Mouse (Mus musculus): ENCODE data around the gene Best1. TPM values are rescaled to one million over a fixed set of nuclear protein-coding genes. Genes with fewer than 3 reads are reported as not detected.
A peak's percentile ranks its signal among the peaks of the same experiment; 100 is the strongest.

Gene Best1
- polyA plus RNA-seq, 1 experiment from 2014 or later: 1.4 TPM

GRCm38 (mm10) chr19:9938824-9939303 lies 62.6 kb downstream of the Best1 start:
- 61% methylated on average over 13 of the region's 13 CpGs for WGBS
- ATAC-seq (ENCODE audit: insufficient read depth) (no peak), DNase-seq (no peak)
- H3K4me2 ChIP-seq: peak overlapping the region; percentile 15; the same call in 1 of the 2 replicates
- no peak overlapping the region for H3K27ac ChIP-seq (ENCODE audit: low read depth)
- peaks cover 8% of the 10 kb centered on the region for H3K4me1 ChIP-seq (ENCODE audit: insufficient read depth)
- no peaks in the 10 kb centered on the region for H3K36me3 ChIP-seq (ENCODE audit: insufficient read depth)
- no peaks in the 10 kb centered on the region for H3K9me3 ChIP-seq (ENCODE audit: low read depth, low read length)
- TF ChIP-seq CTCF (IDR thresholded peaks at IDR 0.05; ENCODE audit: low read depth): no peak
- H3K9ac ChIP-seq: no peak overlapping the region
- no peak overlapping the region for H3K4me3 ChIP-seq (ENCODE audit: low read depth, low read length)
- no peaks in the 10 kb centered on the region for H3K27me3 ChIP-seq (ENCODE audit: insufficient read depth, low read length)

- TF ChIP-seq CTCF (IDR thresholded peaks at IDR 0.05; ENCODE audit: low read depth): no peak
- H3K9ac ChIP-seq: no peak overlapping the region
- H3K4me3 ChIP-seq (ENCODE audit: low read depth, low read length): no peak overlapping the region
- DNase-seq (no peak), ATAC-seq (ENCODE audit: insufficient read depth) (no peak)
- no peaks in the 10 kb centered on the region for H3K9me3 ChIP-seq (ENCODE audit: low read depth, low read length)
- no peak overlapping the region for H3K4me2 ChIP-seq
- H3K36me3 ChIP-seq (ENCODE audit: insufficient read depth): no peaks in the 10 kb centered on the region
- H3K27me3 ChIP-seq (ENCODE audit: insufficient read depth, low read length): no peaks in the 10 kb centered on the region
- WGBS: 61% methylated on average over 6 of the region's 6 CpGs
- no peak overlapping the region for H3K27ac ChIP-seq (ENCODE audit: low read depth)
- peaks cover 8% of the 10 kb centered on the region for H3K4me1 ChIP-seq (ENCODE audit: insufficient read depth)
These were observed 63.1 kb downstream of the Best1 start for GRCm38 (mm10) chr19:9938156-9938823.

GRCm38 (mm10) chr19:9937428-9937827 lies 64.0 kb downstream of the Best1 start:
- no peaks in the 10 kb centered on the region for H3K27me3 ChIP-seq (ENCODE audit: insufficient read depth, low read length)
- DNase-seq (no peak), ATAC-seq (ENCODE audit: insufficient read depth) (no peak)
- peaks cover 6% of the 10 kb centered on the region for H3K4me1 ChIP-seq (ENCODE audit: insufficient read depth)
- H3K9ac ChIP-seq: no peak overlapping the region
- H3K4me2 ChIP-seq: no peak overlapping the region
- H3K9me3 ChIP-seq (ENCODE audit: low read depth, low read length): no peaks in the 10 kb centered on the region
- no peaks in the 10 kb centered on the region for H3K36me3 ChIP-seq (ENCODE audit: insufficient read depth)
- H3K27ac ChIP-seq (ENCODE audit: low read depth): no peak overlapping the region
- no peak overlapping the region for H3K4me3 ChIP-seq (ENCODE audit: low read depth, low read length)
- TF ChIP-seq CTCF (IDR thresholded peaks at IDR 0.05; ENCODE audit: low read depth): no peak
- WGBS: 52% methylated on average over 5 of the region's 5 CpGs

GRCm38 (mm10) chr19:9936579-9936978 lies 64.9 kb downstream of the Best1 start:
- WGBS: 59% methylated on average over 5 of the region's 5 CpGs
- Histone ChIP-seq H3K9me3 (ENCODE audit: low read depth, low read length) (no peaks in the 10 kb centered on the region), H3K27ac (ENCODE audit: low read depth) (no peak overlapping the region), H3K4me2 (no peak overlapping the region), H3K9ac (no peak overlapping the region), H3K4me3 (ENCODE audit: low read depth, low read length) (no peak overlapping the region), H3K27me3 (ENCODE audit: insufficient read depth, low read length) (no peaks in the 10 kb centered on the region), H3K36me3 (ENCODE audit: insufficient read depth) (no peaks in the 10 kb centered on the region), H3K4me1 (ENCODE audit: insufficient read depth) (peaks cover 3% of the 10 kb centered on the region; the same call in 1 of the 2 replicates)
- ATAC-seq (ENCODE audit: insufficient read depth): no peak
- TF ChIP-seq CTCF (IDR thresholded peaks at IDR 0.05; ENCODE audit: low read depth): no peak
- no peak for DNase-seq

Other genes starting within 250 kb of the Best1 start
- gene Scgb2a2, start 154.1 kb downstream of the Best1 start, polyA plus RNA-seq (2014; fragmentation: Nextera tagmentation; extraction: Ambion mirVana): not detected in 2 replicates
- 120 and 137 TPM in 2 replicates for gene Incenp, start 102.1 kb downstream of the Best1 start, polyA plus RNA-seq (2014; fragmentation: Nextera tagmentation; extraction: Ambion mirVana)
- gene Fth1, start 21.0 kb downstream of the Best1 start, polyA plus RNA-seq (2014; fragmentation: Nextera tagmentation; extraction: Ambion mirVana): 1,651 and 1,692 TPM in 2 replicates
- gene Rab3il1, start within 50 bp of the Best1 start, polyA plus RNA-seq (2014; fragmentation: Nextera tagmentation; extraction: Ambion mirVana): 30.9 and 34.0 TPM in 2 replicates
- 31.1 and 38.8 TPM in 2 replicates for gene Fads3, start 39.9 kb upstream of the Best1 start, polyA plus RNA-seq (2014; fragmentation: Nextera tagmentation; extraction: Ambion mirVana)
- gene Fads2, start 100.1 kb upstream of the Best1 start, polyA plus RNA-seq (2014; fragmentation: Nextera tagmentation; extraction: Ambion mirVana): 38.3 and 40.5 TPM in 2 replicates
- gene Fads1, start 181.3 kb upstream of the Best1 start, polyA plus RNA-seq (2014; fragmentation: Nextera tagmentation; extraction: Ambion mirVana): 112 and 117 TPM in 2 replicates
- 449 and 486 TPM in 2 replicates for gene Tmem258, start 202.4 kb upstream of the Best1 start, polyA plus RNA-seq (2014; fragmentation: Nextera tagmentation; extraction: Ambion mirVana)
- 113 and 114 TPM in 2 replicates for gene Fen1, start 202.5 kb upstream of the Best1 start, polyA plus RNA-seq (2014; fragmentation: Nextera tagmentation; extraction: Ambion mirVana)
- gene Myrf, start 239.1 kb upstream of the Best1 start, polyA plus RNA-seq (2014; fragmentation: Nextera tagmentation; extraction: Ambion mirVana): 14.1 TPM in 2 replicates